Mouse (Mus musculus) limb, embryonic 14.5 days (tissue): ENCODE results near the gene Smim13. TPM values are rescaled to one million over a fixed set of nuclear protein-coding genes. Genes with fewer than 3 reads are reported as not detected.
"Not testable (repeated sequence)": the region's sequence is repeated elsewhere in the genome, so short reads cannot be mapped to it uniquely, and the experiment has no call there.

Experiments
- ATAC-seq: fragments of 200-750 bp; cut with Nextera tagmentation; 2 replicates; pipeline ENCODE4 v1.8.0; 2017; ENCODE audit warnings: low read depth, moderate number of reproducible peaks, moderate TSS enrichment; ENCODE audit not compliant: low FRiP score
- DNase-seq: peaks from one replicate; pipeline ENCODE4 v3.0.0-alpha.2; 2015; ENCODE audit warnings: low spot score
- H3K27ac ChIP-seq: fragments of 300-500 bp; sonication (generic); replicated peaks from 2 replicates; pipeline ENCODE4 v1.5.1; 2014; ENCODE audit warnings: low read depth, mild to moderate bottlenecking, low read length, moderate library complexity, mixed read lengths
- H3K27me3 ChIP-seq: fragments of 300-500 bp; sonication (generic); 2 replicates; pipeline ENCODE4 v1.6.1; 2014; ENCODE audit warnings: low read length, mixed read lengths; ENCODE audit not compliant: control insufficient read depth, insufficient read depth
- H3K36me3 ChIP-seq: fragments of 300-500 bp; sonication (generic); 2 replicates; pipeline ENCODE4 v1.6.1; 2014; ENCODE audit warnings: mild to moderate bottlenecking, low read length, moderate library complexity, mixed read lengths; ENCODE audit not compliant: control insufficient read depth, insufficient read depth
- H3K4me1 ChIP-seq: fragments of 300-500 bp; sonication (generic); 2 replicates; pipeline ENCODE4 v1.6.1; 2014; ENCODE audit warnings: antibody characterized with exemption, low read length, mixed read lengths; ENCODE audit not compliant: control insufficient read depth, insufficient read depth
- H3K4me2 ChIP-seq: fragments of 300-500 bp; sonication (generic); replicated peaks from 2 replicates; pipeline ENCODE4 v1.6.1; 2014; ENCODE audit warnings: low read depth, mild to moderate bottlenecking, low read length, moderate library complexity; ENCODE audit not compliant: severe bottlenecking
- H3K4me3 ChIP-seq: fragments of 300-500 bp; sonication (generic); replicated peaks from 2 replicates; pipeline ENCODE4 v1.5.1; 2014; ENCODE audit warnings: low read length
- H3K9ac ChIP-seq: fragments of 300-500 bp; sonication (generic); 2 replicates; pipeline ENCODE4 v1.6.1; 2014; ENCODE audit warnings: mild to moderate bottlenecking, low read depth, low read length, moderate library complexity; ENCODE audit not compliant: severe bottlenecking
- H3K9me3 ChIP-seq: fragments of 300-500 bp; sonication (generic); 2 replicates; pipeline ENCODE4 v1.6.1; 2016; ENCODE audit warnings: low read length; ENCODE audit not compliant: control insufficient read depth
- POLR2A ChIP-seq: fragments of 200-500 bp; IDR thresholded peaks from 2 replicates; pipeline ENCODE4 v1.8.0; 2012; ENCODE audit warnings: inconsistent platforms, mild to moderate bottlenecking, moderate library complexity, borderline replicate concordance; ENCODE audit not compliant: insufficient read depth, insufficient read length; ENCODE audit errors: extremely low read depth
- WGBS: fragments of 180-500 bp; shearing (Covaris S2); extraction: QIAGEN DNeasy Blood & Tissue Kit; methylation state at CpG from one replicate; pipeline ENCODE4 v1.1.7; 2014; 5-methylcytosine and 5-hydroxymethylcytosine counted together
- polyA plus RNA-seq, 2 experiments: library from polyadenylated mRNA; depleted of rRNA in 1 of 2; stranded (reverse) in 1 of 2; unstranded in 1 of 2; fragments of >200 nt; fragmentation: Nextera tagmentation in 1 of 2; extraction: Ambion mirVana in 1 of 2; gene quantifications; 2 replicates each; pipeline versions ENCODE4 v1.2.1 to v1.2.3; 2012 to 2014

Gene Smim13
- polyA plus RNA-seq, 2 experiments, result 12.3 to 15.8 TPM

DNA sequence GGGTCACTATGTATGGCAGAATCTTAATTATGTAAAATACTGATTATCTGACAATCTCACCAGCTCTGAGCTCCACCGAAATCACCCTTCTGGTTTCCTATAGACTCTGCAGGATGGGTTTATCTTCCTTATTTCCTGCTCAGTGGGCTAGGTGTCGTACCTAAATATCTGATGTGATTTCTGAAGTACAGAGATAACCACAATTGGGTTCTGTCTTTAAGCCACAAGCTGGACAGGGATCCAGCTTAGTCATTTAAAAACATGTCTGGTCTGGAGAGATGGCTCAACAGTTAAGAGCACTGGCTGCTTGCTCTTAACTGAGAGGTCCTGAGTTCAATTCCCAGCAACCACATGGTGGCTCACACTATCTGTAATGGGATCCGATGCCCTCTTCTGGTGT, 7.3 kb downstream of the Smim13 start:
- DNase-seq (no peak), ATAC-seq (no peak)
- 88% methylated on average over 3 of the region's 3 CpGs for WGBS
- no peak overlapping the region for H3K27ac ChIP-seq
- TF ChIP-seq POLR2A, result no peak
- H3K4me3 ChIP-seq, result no peak overlapping the region
- H3K4me2 ChIP-seq, result no peak overlapping the region
- H3K9ac ChIP-seq, result no peak overlapping the region
- H3K36me3 ChIP-seq, result no peaks in the 10 kb centered on the region
- no peaks in the 10 kb centered on the region for H3K9me3 ChIP-seq
- H3K4me1 ChIP-seq, result no peaks in the 10 kb centered on the region
- H3K27me3 ChIP-seq, result no peaks in the 10 kb centered on the region

- no peak overlapping the region for H3K4me2 ChIP-seq
- no peak for TF ChIP-seq POLR2A
- H3K27ac ChIP-seq, result no peak overlapping the region
- ATAC-seq (no peak), DNase-seq (no peak)
- H3K36me3 ChIP-seq, result no peaks in the 10 kb centered on the region
- H3K27me3 ChIP-seq, result no peaks in the 10 kb centered on the region
- no peaks in the 10 kb centered on the region for H3K9me3 ChIP-seq
- WGBS, result 82% methylated on average over 4 of the region's 4 CpGs
- H3K9ac ChIP-seq, result no peak overlapping the region
- no peaks in the 10 kb centered on the region for H3K4me1 ChIP-seq
- no peak overlapping the region for H3K4me3 ChIP-seq
Observed at GRCm38 (mm10) chr13:41257851-41258250, 8.2 kb downstream of the Smim13 start.

DNA sequence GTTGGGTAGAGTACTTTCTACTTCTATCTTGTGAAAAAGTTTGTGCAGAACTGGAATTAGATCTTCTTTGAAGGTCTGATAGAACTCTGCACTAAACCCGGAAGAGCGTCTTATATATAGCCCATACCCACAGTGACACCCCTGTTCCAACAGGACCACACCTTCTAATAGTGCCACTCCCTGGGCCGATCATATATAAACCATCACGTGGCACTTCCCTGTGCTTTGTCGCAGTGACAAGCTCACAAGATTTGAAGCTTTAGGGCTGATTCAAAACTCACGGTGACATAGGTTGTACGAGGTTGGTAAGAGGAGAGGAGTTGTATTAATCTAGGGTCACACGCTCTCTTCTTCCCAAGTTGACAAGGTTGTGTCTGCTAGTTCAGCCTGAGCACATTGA, 12.0 kb downstream of the Smim13 start:
- not testable (repeated sequence) for H3K9ac ChIP-seq, ATAC-seq, H3K27me3 ChIP-seq, H3K9me3 ChIP-seq, H3K4me1 ChIP-seq, H3K4me2 ChIP-seq, H3K27ac ChIP-seq, H3K36me3 ChIP-seq, DNase-seq, H3K4me3 ChIP-seq
- WGBS, result 97% methylated on average over 8 of the region's 8 CpGs

DNA sequence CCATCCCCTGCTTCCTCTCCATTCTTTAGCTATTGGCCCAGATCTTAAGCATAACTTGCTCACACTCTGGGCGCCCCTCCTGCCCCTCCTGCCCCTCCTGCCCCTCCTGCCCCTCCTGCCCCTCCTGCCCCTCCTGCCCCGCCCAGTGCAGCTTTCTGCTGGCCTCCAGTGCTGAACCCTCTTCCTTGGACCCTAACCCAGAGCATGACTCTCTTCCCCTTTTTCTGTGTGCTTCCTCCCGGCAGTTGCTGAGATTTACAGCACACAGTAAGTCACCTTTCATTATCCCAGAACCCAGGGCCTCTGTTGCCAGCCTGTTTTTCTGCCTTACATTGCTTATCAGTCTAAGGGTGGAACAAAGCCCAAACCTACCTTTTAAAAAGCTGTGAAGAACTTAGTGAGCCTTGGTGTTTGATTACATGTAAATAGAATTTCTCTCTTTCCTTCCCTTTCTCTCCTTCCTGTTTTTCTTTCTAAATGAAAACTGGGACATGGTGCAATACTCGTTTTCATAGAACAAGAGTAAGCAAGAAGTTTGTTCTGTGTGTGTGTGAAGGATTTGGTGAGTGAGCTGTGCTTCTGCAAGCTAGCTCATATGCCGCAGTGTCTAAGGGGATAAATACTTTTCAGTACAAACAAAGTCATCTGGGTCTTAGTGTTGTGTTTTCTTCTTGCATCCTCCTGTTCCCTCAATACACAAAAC, 13.8 kb downstream of the Smim13 start:
- H3K9me3 ChIP-seq, result 0 out of 2 replicates have a peak, but pooled peaks cover 7% of the 10 kb centered on the region
- ATAC-seq (no peak), DNase-seq (no peak)
- no peaks in the 10 kb centered on the region for H3K27me3 ChIP-seq
- H3K4me3 ChIP-seq, result no peak overlapping the region
- no peak overlapping the region for H3K9ac ChIP-seq
- H3K4me1 ChIP-seq, result no peaks in the 10 kb centered on the region
- TF ChIP-seq POLR2A, result no peak
- H3K4me2 ChIP-seq, result no peak overlapping the region
- H3K36me3 ChIP-seq, result no peaks in the 10 kb centered on the region
- WGBS, result 71% methylated on average over 5 of the region's 5 CpGs
- no peak overlapping the region for H3K27ac ChIP-seq

DNA sequence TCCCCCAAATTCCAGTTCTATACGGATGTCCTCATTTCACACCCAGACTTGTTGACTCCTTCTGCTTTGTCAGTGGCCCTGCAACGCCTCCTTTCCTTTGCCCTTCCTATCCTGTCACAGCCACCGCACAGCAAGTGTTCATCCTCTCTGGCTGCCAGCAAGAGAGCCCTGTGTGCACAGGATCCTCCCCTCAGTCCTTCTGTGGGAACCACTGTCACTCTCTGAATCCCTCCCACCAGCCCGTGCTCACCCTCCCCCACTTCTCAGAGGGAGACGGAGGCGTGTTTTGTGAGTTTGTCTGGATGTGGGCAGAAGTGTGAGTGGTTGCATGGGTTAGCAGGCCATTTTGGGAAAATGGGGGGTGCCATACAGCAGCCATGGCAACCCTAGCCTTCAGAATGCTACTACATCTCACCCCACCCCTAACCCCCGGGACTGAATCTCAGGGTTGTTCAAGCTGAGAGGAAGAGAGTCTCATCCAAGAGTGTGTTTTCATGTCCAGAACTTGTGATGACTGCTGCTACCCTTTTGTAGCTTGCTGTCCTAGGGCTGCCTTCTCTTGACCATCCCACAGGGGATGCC, 18.3 kb downstream of the Smim13 start:
- WGBS, result 65% methylated on average over 7 of the region's 7 CpGs
- Histone ChIP-seq H3K27ac (no peak overlapping the region), H3K4me2 (no peak overlapping the region), H3K9me3 (0 out of 2 replicates have a peak, but pooled peaks cover 7% of the 10 kb centered on the region), H3K9ac (no peak overlapping the region), H3K36me3 (no peaks in the 10 kb centered on the region), H3K4me1 (no peaks in the 10 kb centered on the region), H3K4me3 (no peak overlapping the region), H3K27me3 (no peaks in the 10 kb centered on the region)
- no peak for DNase-seq
- ATAC-seq, result no peak
- TF ChIP-seq POLR2A, result no peak
